Mouse (Mus musculus) fibroblast of lung, adult 2 months (primary cell): ENCODE measurements around the gene Hopx.

ENCODE experiments used
- DNase-seq: peaks from one replicate; pipeline ENCODE4 v3.0.0-alpha.2; 2011; ENCODE audit warnings: low read depth

The Hopx gene

DNA sequence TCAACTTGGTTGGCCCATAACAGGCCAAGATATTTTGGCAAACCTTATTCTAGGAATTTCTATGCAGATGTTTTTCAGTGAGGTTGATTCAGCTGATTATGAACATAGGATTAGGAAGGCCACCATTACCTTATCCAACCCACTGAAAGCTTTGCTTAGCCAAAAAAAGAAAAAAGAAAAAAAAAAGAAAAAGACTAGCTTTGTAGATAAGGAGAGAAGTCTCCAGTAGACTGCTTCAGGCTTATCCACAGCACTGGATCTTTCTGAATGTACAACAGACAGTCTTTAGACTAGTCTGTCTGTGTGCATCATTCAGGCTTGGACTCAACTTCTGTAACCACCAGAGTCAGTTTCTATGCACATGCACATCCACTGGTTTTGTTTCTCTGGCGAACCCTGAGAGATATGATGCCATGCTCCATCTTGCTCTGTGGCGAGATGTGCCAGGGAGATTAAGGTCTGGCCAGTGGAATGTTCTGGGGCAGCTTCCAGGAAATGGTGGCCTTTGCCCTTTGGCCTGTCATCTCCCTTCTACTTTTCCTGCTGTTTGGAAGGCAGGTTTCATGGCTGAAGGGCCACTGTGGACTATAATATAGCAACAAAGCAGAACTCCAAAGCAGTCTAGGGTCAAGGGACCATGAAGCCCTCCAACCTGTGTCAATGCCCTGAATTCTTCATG, 17.7 kb upstream of the Hopx start:
- DNase-seq, result no peak

DNA sequence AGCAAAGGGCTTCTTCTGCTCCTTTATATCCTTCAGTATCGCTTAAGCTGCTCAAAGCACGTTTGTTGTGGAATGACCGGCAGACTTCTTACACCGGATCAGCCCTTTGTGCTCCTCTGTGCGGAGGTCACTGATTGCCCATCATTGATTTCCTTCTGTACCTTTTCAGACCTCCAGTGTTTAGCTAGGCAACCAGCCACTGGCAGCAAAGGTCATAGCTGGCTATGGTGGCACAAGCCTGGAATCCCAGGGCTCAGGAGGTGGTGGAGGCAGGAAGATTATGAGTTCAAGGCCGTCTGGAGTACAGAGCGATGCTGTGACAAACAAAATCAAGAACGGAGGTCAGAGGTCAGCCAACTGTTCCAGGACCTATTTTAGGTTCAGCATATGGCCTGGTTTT, 17.0 kb upstream of the Hopx start:
- no peak for DNase-seq

DNA sequence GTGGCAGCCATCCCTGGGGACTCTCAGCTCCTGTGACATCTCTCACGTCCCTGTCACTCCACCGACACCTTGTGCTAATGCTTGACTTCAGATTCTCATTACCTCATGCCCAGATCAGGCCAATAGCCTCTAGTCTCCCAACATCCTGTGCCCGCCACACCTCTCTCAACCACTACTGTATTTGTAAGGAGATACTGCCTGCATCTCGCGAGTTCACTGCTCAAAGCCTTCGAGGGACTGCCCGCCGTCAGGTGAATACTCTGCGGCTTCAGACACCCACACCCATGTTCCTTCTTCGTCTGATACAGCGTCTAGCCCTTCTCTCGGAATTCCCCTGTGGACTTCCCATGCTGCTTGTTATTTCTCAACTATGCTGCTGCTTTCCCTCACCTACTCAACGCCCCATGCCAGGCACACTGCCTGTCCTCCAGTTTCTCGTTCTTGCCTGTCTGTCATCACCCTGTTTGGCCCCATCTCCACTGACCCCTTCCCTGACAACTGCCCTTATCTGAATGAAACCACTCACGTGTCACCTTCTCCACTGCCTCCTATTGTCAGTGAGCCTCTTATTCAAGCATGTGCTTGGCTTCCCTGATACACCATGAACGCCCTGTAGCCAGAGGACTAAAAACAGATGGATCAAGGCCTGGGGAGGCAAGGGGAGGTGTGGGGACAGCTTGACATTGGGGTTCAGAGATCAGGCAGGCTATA, 15.5 kb upstream of the Hopx start:
- DNase-seq, result no peak

DNA sequence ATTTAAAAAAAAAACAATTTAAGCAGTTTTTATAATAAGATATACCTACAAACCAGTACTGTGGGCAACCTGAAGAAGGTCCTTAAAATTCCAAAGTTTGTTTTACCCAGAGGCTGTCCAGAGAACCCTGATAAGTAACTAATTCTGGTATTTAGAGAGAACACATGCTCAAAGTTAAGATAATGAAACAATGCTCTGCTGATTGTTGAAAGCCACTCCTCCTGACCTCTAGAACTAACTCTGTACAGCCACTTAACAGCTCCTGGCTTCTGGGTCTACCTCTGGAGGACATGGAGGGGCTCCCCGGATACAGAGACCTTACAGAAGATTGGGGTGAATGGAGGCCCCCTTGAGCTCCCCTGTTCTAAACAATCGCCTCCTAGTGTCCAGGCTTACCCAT, 15.0 kb upstream of the Hopx start:
- DNase-seq, result no peak

DNA sequence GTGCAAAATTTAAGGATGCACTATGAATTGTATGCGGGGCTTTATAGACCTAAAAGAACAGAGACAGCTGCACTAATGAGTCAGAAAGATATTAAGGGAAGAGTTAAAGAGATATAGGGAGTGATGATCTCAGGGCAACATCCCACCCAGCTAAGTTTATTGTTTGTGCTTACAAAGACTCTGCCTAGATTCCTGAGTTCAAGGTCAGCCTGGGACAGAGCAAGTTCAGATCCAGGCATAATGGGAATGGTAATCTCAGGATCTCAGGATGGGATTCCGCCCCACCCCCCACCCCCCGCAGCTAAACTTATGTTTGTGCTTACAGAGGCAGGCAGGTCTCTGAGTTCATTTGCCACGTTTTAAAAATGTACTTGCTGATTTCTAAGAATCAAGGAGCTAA, 13.9 kb upstream of the Hopx start:
- no peak for DNase-seq

DNA sequence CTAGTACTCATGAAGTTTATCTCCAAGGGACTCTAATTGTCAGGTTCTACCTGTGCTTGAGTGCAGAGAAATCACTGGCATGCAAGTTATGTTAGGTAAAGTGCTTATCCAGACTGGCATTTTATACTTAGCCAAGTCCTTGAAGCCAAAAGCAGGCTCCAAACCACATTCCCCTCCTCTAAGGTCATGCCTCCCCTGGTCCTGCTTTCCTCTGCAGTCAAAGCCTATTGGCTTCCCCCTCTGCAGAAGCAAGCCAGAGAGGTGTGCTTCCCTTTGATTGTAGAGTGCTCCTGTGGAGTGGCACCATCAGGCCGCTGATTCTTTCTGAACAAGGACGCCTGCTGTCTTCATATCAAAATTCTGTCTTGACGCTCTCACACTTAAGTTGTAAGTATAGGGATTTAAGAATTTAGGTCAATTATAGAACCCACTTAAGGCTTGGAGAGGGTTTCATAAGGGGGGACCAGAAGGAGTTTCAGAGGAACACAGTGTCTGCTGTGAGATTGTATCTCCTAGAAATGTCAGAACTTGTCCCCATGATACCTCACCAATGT, 11.6 kb upstream of the Hopx start:
- DNase-seq, result no peak

DNA sequence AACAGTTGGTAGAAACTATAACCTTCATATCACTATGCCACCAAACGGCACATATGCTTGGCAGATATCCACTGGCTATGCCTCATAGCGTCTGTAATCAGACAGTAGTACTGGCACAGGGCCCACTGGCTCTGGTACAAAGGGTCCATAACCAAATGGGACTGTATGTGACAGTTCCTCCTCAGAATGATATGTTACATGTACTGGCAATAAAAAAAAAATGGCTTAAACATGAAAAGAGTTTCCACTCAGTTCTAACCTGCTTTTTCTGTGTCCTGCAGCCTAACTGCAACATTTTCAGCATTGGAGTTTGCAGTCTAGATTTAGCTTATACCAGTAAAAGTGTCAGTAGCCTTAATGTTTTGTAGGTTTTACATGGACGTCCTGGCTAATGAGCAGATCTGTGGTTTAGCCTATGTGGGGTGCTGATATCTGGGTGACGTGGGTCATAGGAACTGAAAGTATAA, 9.9 kb upstream of the Hopx start:
- no peak for DNase-seq

DNA sequence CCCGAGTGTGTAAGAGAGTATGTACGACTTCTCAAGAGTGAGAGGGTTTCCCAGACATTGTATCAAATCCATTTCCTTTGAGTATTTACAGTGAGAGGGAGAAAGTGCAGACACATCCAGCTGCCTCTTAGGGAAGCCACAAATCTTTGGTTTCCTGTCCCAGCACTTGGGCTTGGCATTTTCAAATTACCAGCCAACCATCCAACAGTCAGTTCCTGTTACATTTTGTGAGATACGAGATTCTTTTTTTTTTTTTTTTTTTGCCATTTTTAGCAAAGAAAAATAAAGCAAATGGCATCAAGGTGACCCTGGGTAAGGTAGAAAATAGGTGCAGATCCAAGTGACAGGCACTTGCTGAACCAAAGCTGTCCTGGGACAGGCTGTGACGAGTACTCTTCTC, 9.2 kb upstream of the Hopx start:
- DNase-seq, result no peak

DNA sequence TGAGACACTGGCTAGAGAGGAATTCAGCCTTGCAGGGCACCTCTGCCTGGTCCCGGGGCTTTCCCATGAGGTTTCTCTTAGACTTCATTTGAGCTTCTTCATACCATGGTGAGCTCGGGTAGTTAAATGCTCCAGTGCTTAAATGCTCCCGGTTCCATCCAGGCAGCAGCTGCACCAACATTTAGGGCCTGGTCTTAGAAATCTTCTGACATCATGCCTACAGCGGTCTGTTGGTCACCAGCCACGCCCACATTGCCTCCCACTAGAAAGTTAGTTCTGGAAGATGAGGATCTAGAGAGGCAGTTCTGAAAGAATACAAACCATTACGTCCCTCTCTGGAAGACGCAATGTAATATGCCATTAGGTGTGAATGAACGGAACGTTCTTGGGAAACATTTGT, 8.7 kb upstream of the Hopx start:
- no peak for DNase-seq

DNA sequence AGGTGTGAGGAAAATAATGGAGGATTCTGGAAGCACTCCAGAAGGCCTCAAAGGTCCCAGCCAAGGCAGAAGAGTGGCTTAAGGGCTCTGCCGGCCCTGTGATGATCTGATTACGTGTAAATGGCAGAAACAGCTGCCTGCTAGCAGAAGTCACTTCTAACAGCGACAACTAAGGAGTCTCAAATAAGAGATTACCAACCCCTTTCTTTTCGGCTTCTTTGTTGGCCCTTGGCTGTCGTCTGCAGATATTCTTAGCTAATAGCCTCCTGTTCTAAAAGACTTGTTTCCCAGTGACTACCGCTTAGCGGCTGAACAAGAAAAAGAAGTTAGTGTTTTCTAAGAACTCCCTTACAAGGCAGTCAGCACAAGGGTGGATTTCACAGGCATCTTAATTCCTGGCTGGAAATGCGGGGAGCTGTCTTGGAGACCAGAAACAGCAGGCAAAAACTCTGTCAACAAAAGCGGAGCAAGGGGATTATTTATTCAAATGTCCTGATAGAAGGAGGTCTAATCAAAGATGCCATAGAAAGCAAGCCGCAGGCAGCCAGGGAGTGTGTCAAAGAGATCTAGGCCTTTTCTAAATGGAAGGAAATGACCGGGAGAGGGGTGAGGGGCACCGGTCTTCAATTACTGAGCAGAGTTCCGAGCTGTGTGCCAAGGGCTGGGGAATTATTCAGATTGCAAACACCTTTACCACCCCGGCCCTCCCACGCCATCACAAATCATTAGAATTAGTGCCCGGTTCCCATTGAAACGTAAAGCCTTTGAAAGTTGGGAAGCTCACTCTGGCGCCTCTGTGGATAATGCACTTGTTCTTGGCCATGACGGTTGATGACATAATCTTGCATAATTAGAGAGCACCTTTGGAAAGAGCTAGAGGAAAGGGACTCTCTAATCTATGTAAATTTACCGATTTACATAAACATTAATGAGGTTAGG, 7.6 kb upstream of the Hopx start:
- no peak for DNase-seq

DNA sequence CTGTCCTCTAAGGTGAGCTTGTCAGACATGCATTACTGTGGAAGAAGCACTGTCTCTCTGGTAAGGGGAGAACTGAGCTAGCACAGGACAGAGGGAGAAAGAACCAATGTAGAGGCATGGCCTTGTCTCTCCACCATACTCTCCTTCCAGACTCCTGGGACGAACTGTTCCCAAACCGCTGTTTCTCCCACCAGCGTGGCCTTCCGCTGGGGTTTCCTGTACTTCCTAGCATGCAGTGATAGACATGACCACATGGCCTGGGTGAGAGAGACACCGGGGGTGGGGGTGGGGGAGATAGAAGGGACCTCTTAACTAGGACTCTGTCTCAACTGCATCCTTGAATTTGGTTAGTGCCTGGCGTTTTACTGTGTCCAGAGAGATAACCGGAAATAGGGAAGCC, 5.8 kb upstream of the Hopx start:
- DNase-seq, result no peak

DNA sequence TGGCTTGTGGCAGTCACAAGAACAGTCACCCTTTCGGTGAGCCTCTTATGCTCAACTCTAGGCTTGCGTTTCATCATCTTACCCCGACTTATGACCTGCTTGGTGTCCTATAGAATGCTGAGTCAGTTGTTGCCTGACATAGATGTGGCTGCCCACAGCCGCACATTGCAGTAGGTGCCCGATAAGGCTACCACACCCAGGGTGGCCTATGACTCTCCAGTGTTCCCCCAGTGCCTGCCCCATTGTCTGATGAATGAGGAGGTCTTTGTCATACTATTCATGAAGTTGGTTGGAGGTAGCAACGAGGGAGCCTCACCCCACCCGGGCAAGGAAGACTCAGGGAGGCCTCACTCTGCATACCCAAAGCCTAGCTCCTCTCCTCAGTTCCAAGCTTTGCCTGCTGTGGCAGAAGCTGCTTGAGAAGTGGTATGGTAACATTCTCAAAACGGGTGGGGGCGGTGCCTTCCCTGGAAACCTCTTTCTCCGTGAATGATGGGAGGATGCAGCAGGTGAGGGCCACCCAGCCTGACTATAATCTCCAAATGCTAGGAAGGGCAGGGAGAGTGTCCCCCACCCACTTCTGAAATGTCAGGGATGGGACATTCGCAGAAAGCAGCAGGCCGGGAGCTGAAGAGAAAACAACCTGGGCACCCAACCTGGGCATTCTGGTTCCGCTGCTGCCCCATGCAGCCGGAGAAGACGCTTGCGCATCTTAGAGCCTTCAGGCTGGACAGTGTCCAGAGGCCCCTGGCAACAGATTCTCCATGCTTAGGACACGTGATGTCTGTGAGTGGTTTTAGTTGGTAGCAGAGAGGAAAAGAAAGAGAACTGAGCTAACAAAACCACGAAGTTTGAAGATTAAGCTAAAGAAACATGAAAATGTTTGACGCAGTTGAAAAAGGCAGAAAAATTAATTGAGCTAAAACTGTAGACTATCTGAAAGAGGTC, 4.8 kb upstream of the Hopx start:
- no peak for DNase-seq

DNA sequence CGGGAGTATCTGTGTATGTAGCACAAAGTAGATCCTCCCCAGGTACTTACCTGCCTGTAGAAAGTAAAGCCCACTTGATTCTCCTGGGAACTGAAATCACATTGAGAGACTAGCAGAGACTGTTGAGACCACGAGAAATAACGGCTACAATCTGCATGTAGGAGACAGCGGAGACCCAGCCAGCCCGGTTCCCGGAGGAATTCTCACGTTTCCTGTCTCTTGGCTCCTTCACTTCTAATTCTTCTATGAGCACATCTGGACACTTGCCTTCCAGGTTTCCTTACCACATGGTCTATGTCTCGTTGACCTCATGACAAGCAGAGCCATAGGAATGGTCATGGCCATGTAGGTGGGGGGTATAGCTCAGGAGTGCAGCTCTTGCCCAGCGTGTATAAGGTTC, 811 bp upstream of the Hopx start:
- DNase-seq, result no peak

DNA sequence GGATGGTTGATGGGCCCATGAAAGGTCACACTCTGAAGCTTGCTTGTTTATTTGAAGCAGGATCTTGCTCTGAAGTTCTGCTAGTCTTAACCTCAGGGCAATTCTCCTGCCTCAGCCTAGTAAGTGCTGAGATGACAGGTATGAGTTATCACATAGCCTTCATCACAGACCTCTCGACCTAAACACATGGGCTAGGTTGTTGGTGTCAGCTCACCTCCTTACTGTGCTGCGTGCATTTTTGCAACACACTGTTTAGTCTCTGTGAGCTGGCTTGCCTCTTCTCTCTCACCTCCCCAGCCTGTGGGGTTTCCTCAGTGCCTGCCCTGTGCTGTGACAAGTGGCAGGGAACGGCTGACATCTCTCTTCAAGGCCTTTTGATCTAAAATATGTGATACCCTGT, 1.1 kb downstream of the Hopx start:
- no peak for DNase-seq

DNA sequence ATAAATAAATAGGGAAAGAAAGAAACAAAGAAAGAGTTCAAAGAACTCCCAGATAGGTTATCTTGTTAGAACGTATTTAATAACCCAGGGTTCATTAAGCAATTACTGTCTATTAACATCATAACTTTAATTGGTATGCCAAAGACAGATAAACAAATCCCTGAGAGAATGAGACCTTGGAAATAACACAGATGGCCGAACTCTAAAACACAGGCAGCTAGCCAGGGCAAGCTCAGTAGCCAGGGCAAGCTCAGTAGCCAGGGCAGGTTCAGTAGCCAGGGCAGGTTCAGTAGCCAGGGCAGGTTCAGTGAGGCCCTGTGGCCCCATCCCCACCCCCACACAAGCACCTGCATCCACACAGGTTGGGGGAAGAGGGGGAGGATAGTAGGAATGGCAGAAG, 2.9 kb downstream of the Hopx start:
- no peak for DNase-seq

DNA sequence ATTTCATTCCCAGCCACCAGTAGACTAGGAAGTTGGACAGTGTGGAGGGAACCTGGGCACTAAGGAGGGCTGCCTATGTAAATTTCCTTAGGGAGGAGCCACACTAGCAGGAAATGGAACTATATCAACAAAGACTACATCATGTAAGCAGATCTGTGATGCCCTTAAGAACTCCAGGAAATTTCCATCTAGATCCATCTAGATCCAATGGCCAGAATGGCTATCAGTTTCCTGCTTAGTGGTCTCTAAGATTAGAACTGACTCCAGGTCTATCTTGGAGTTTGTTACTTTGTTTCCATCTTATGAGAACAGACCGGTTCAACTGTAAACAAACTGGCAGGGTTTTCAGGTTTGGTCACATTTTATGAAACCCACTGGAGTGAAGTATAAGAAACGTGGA, 5.1 kb downstream of the Hopx start:
- DNase-seq, result no peak

DNA sequence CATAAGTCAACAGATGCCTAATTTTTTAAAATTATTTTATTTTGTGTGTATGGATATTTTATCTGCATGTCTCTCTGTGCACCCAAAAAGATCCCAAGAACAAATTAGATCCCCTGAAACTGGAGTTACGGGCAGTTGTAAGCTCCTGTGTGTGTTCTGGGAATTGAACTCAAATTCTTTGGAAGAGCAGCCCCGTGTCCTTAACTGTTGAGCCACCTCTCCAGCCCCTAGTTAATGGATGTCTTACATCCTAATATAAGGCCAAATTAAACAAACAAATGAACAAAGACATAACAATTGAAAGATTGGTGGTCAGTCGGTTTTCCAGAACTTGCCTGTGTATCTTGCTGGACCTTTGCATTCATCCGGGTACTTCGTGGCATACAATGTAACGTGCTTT, 6.1 kb downstream of the Hopx start:
- no peak for DNase-seq

DNA sequence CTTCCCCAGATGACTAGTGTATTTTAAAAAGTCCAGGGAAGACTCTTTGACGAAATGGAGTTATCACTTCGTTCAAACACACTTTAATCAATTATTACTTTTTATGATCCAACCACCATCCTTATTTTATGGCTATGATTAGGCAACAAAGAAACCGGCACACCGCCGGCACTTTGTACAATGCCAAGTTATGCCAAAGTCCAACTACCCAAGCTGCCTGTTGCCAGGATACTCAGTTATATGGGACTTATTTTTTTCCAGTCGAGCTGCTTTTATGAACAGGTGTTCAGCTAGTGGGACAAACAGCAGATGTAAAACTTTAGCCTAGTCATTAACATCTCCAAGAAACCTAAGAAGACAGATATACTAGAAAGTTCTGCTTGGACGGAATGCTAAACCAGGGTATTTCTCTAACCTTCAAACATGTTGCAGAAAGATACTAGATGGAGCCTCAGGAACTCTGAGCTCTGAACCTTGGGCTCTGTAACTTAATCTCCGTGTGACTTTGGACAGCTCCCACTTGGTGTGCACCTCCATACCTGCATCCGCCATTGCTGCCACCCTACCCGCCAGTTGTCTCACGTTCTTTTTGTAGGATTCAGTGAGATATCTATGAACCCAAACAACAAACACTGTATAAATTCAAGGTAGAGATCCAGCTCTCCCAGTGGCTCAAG, 7.6 kb downstream of the Hopx start:
- DNase-seq, result no peak

DNA sequence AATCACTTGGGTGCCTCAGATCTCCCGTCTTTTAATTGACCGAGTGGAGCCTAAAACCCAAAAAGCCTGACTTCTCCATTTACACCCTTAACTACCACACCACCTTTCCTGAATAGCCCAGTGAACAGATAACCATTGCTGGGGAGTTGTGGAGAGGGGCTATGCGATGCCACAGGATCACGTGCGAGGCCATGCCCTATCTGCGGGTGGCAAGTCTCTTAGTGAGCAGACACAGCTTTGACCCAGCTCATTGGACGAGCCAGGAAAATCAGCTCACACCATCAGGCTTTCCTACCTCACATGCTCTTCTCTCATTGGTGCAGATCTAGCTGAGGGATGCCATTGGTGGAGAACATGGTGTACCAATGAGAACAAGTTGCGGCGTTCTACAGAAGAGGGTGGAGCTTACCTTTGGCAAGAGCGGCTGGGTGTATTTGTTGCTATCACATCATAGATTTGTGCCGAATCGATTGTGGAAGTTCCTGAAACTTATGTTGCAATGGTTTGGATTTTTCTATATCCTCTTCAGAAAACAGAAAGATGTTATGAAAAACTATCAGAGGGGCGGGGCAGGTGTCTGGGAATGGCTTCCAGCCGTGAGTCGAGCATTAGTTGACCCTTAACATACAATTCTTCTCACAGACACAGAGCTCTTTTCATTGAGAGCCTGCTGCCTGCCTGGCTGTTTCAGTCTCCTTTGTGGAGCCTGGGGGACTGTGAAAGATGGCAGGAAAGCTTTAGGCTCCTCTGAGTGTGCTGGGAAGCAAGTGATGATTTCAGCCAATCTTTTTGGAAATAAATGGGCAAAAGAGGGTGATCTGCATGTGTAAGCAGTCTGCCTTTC, 12.2 kb downstream of the Hopx start:
- no peak for DNase-seq

DNA sequence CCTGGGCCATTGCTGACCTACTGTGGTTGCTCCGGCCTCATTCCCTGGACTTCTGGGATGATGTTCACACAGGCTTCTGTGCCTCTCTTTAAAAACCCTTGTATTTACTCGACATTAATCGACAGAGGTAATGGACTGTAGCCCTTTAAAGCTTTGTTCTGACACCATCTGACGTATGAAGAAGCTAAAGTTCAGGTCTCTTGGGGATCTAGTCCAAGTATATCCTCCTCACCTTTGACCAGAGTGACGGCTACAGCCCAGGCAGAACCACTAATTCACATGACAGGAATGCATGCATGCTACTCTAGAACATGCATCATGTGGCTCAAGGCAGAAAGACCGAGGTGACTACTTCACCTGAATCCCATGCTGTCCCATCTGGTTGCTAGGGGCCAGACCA, 14.2 kb downstream of the Hopx start:
- DNase-seq, result no peak
